Mouse (Mus musculus) effector memory CD4-positive, alpha-beta T cell, adult 5 months (primary cell): ENCODE data around the gene Atp2c2. TPM values are rescaled to one million over a fixed set of nuclear protein-coding genes. Genes with fewer than 3 reads are reported as not detected.

Source experiments
- polyA plus RNA-seq: library from polyadenylated mRNA; unstranded; fragments of 100-300 nt; shearing (Covaris generic); gene quantifications from one replicate; pipeline ENCODE4 v1.2.1, GENCODE M21; 2017

Atp2c2 gene
- not detected for polyA plus RNA-seq

GRCm38 (mm10) chr8:119699549-119700134, at the start of gene Atp2c2:
Atp2c2 (plus strand) TSS chr8:119700009.

GRCm38 (mm10) chr8:119666219-119666951, 33.4 kb upstream of the Atp2c2 start, which contains the start of gene Wfdc1:
Wfdc1 (plus strand) TSS chr8:119666365.

GRCm38 (mm10) chr8:119778263-119778662, 78.5 kb downstream of the Atp2c2 start, which contains the start of gene Tldc1:
Tldc1 (minus strand) TSS chr8:119778416.

Other genes starting within 250 kb of the Atp2c2 start
- gene Slc38a8, start 198.3 kb upstream of the Atp2c2 start, polyA plus RNA-seq, result 0.31 TPM
- 76.4 TPM for gene Mbtps1, start 141.3 kb upstream of the Atp2c2 start, polyA plus RNA-seq
- gene Hsdl1, start 124.8 kb upstream of the Atp2c2 start, polyA plus RNA-seq, result 71.7 TPM
- not detected for gene Dnaaf1, start 124.8 kb upstream of the Atp2c2 start, polyA plus RNA-seq
- gene Taf1c, start 94.8 kb upstream of the Atp2c2 start, polyA plus RNA-seq, result 20.1 TPM
- gene Adad2, start 87.3 kb upstream of the Atp2c2 start, polyA plus RNA-seq, result not detected
- gene Kcng4, start 64.3 kb upstream of the Atp2c2 start, polyA plus RNA-seq, result not detected
- not detected for gene Wfdc1, start 33.6 kb upstream of the Atp2c2 start, polyA plus RNA-seq
- gene Tldc1, start 78.4 kb downstream of the Atp2c2 start, polyA plus RNA-seq, result 2.1 TPM
- 212 TPM for gene Cotl1, start 140.5 kb downstream of the Atp2c2 start, polyA plus RNA-seq
- 12.7 TPM for gene Klhl36, start 162.3 kb downstream of the Atp2c2 start, polyA plus RNA-seq
- gene Usp10, start 210.4 kb downstream of the Atp2c2 start, polyA plus RNA-seq, result 114 TPM
- 9.3 TPM for gene Gm20388, start 210.8 kb downstream of the Atp2c2 start, polyA plus RNA-seq